In genomic region chr9:50750706-50751105, GRCm38 (mm10) we compare ENCODE assay signal across 23 mouse cellular contexts. TPM values are rescaled to one million over a fixed set of nuclear protein-coding genes. Genes with fewer than 3 reads are reported as not detected.
DNase-seq lines count a peak whose midpoint lies in the region; ATAC-seq and TF ChIP-seq lines count a peak whose summit lies in the region.
"Had no signal": no experiment of that assay in that cellular context is flagged by ENCODE, and none has a peak within 500 bp of the region (broad histone marks: within the 10 kb centered on the region; RNA-seq: fewer than 3 reads in every experiment).

No protein-coding gene starts in this region.

- H3K4me3 ChIP-seq in layer of hippocampus, adult 2 months, result no peak overlapping the region
- H3K4me3 ChIP-seq in limb, embryonic 10.5 days, result no peak overlapping the region
- no peak overlapping the region for H3K4me3 ChIP-seq in stomach, postnatal 0 days (ENCODE audit: low read depth, low read length)
- H3K4me3 ChIP-seq: erythroblast, embryonic 14.5 days; forebrain, embryonic 13.5 days; hindbrain, embryonic 10.5 days; midbrain, embryonic 15.5 days had no signal

- DNase-seq in heart, adult 11 months, result peak; percentile 88
- DNase-seq in heart, adult 18-20 months, result no peak
- DNase-seq in layer of hippocampus, adult 2 months (ENCODE audit: low spot score in 2 of 2), result no peak
- DNase-seq in layer of hippocampus, postnatal 10 days (ENCODE audit: low spot score in 2 of 2), result no peak
- DNase-seq in Muller cell, postnatal 12 days (ENCODE audit: inconsistent ontology term), result peak; percentile 76
- DNase-seq in limb, embryonic 10.5 days (ENCODE audit: low spot score), result no peak
- DNase-seq in embryo, embryonic 10.5 days (ENCODE audit: low spot score), result no peak
- no peak for DNase-seq in stomach, postnatal 0 days (ENCODE audit: low spot score)
- DNase-seq: cerebellum, adult 8-10 months; kidney, adult 11 months; kidney, postnatal 10 days; right cerebral cortex, postnatal 14 days; thymus, adult 18-20 months; thymus, postnatal 4 days had no signal

- H3K9me3 ChIP-seq in limb, embryonic 10.5 days (replicated peaks), result no peaks in the 10 kb centered on the region
- no peaks in the 10 kb centered on the region for H3K9me3 ChIP-seq in stomach, postnatal 0 days (ENCODE audit: control insufficient read depth, low read length)
- H3K9me3 ChIP-seq: forebrain, embryonic 13.5 days; hindbrain, embryonic 10.5 days; lung, embryonic 15.5 days; midbrain, embryonic 15.5 days had no signal

- TF ChIP-seq CTCF in layer of hippocampus, adult 2 months (conservative IDR thresholded peaks at IDR 0.05), result no peak
- no peak for TF ChIP-seq CTCF in stomach, postnatal 0 days (IDR thresholded peaks at IDR 0.05; ENCODE audit: low read depth)

- peaks cover 23% of the 10 kb centered on the region for H3K4me1 ChIP-seq in limb, embryonic 10.5 days
- H3K4me1 ChIP-seq in stomach, postnatal 0 days (replicated peaks; ENCODE audit: control insufficient read depth, insufficient read depth), result peaks cover 2% of the 10 kb centered on the region; the same call in 1 of the 2 replicates

- peak overlapping the region; percentile 90 for H3K27ac ChIP-seq in layer of hippocampus, adult 2 months
- peak overlapping the region; percentile 23; the same call in 1 of the 2 replicates for H3K27ac ChIP-seq in limb, embryonic 10.5 days
- H3K27ac ChIP-seq in stomach, postnatal 0 days (replicated peaks), result no peak overlapping the region
- H3K27ac ChIP-seq: forebrain, embryonic 13.5 days; hindbrain, embryonic 10.5 days; hindbrain, postnatal 0 days; midbrain, embryonic 15.5 days had no signal

- H3K27me3 ChIP-seq in limb, embryonic 10.5 days (ENCODE audit: low read depth, poor library complexity, severe bottlenecking), result peaks cover 48% of the 10 kb centered on the region
- no peaks in the 10 kb centered on the region for H3K27me3 ChIP-seq in stomach, postnatal 0 days (ENCODE audit: control insufficient read depth, insufficient read depth, low read length)
- H3K27me3 ChIP-seq: lung, embryonic 15.5 days; midbrain, embryonic 15.5 days had no signal

- WGBS in limb, embryonic 10.5 days, result 82% methylated on average over 6 of the region's 6 CpGs
- 60% methylated on average over 6 of the region's 6 CpGs for WGBS in stomach, postnatal 0 days

- ATAC-seq in stomach, postnatal 0 days (ENCODE audit: low FRiP score, low TSS enrichment), result no peak
- ATAC-seq: forebrain, embryonic 13.5 days; hindbrain, postnatal 0 days; midbrain, embryonic 15.5 days had no signal

- TF ChIP-seq EP300 in stomach, postnatal 0 days (optimal IDR thresholded peaks at IDR 0.05), result no peak

- no peak overlapping the region for H3K9ac ChIP-seq in stomach, postnatal 0 days (ENCODE audit: low read length)
- H3K9ac ChIP-seq: forebrain, embryonic 13.5 days; lung, embryonic 15.5 days; midbrain, embryonic 15.5 days had no signal

- no peaks in the 10 kb centered on the region for H3K36me3 ChIP-seq in limb, embryonic 10.5 days
- H3K36me3 ChIP-seq in stomach, postnatal 0 days (ENCODE audit: control insufficient read depth, insufficient read depth, low read length), result no peaks in the 10 kb centered on the region
- H3K36me3 ChIP-seq: hindbrain, embryonic 10.5 days; lung, embryonic 15.5 days; midbrain, embryonic 15.5 days had no signal

- H3K4me2 ChIP-seq in stomach, postnatal 0 days (replicated peaks; ENCODE audit: low read depth), result no peak overlapping the region
- H3K4me2 ChIP-seq: forebrain, embryonic 13.5 days; midbrain, embryonic 15.5 days had no signal

RNA-seq across cellular contexts. Expression of gene Cryab, which starts 0.4 kb away (rescaled TPM):
- total RNA-seq in heart, adult 18-20 months (2021), result 1,000 to 10,000 TPM; 3,376 to 3,486 TPM
- 100 to 1,000 TPM; 117 to 119 TPM for total RNA-seq in layer of hippocampus, adult 2 months (2021)
- 10 to 100 TPM; 43.1 to 44.7 TPM for total RNA-seq in layer of hippocampus, postnatal 10 days (2021)
- polyA plus RNA-seq in limb, embryonic 10.5 days (2016; fragmentation: Nextera tagmentation; extraction: Ambion mirVana), result 2.4 and 3.1 TPM in 2 replicates
- 147 and 174 TPM in 2 replicates for polyA plus RNA-seq in stomach, postnatal 0 days (2015; fragmentation: Nextera tagmentation; extraction: Ambion mirVana)
- total RNA-seq: CH12.LX; megakaryocyte-erythroid progenitor cell, adult 5-6 weeks; neutrophil, adult 5-6 weeks had no signal
- polyA plus RNA-seq: erythroblast, embryonic 14.5 days had no signal

RNA-seq across cellular contexts. Expression of gene Hspb2, which starts 1.4 kb away (rescaled TPM):
- 100 to 1,000 TPM; 136 to 143 TPM for total RNA-seq in heart, adult 18-20 months (2021)
- under 1 TPM; 0.51 to 0.79 TPM for total RNA-seq in layer of hippocampus, adult 2 months (2021)
- 1 to 10 TPM in 1 of 2 experiments, under 1 TPM in 1; 0.85 to 1.1 TPM for total RNA-seq in layer of hippocampus, postnatal 10 days (2021)
- not detected in 2 replicates for polyA plus RNA-seq in limb, embryonic 10.5 days (2016; fragmentation: Nextera tagmentation; extraction: Ambion mirVana)
- 21.6 and 23.4 TPM in 2 replicates for polyA plus RNA-seq in stomach, postnatal 0 days (2015; fragmentation: Nextera tagmentation; extraction: Ambion mirVana)
- total RNA-seq: CH12.LX; megakaryocyte-erythroid progenitor cell, adult 5-6 weeks; neutrophil, adult 5-6 weeks had no signal
- polyA plus RNA-seq: erythroblast, embryonic 14.5 days; forebrain, embryonic 13.5 days had no signal

RNA-seq across cellular contexts. Expression of gene 2310030G06Rik, which starts 4.4 kb away (rescaled TPM):
- 1 to 10 TPM; 2.2 to 2.6 TPM for total RNA-seq in heart, adult 18-20 months (2021)
- 1 to 10 TPM in 1 of 2 experiments, under 1 TPM in 1; 0.87 to 1.9 TPM for total RNA-seq in layer of hippocampus, adult 2 months (2021)
- 1 to 10 TPM; 1.3 to 1.8 TPM for total RNA-seq in layer of hippocampus, postnatal 10 days (2021)
- 2.6 and 2.8 TPM in 2 replicates for polyA plus RNA-seq in limb, embryonic 10.5 days (2016; fragmentation: Nextera tagmentation; extraction: Ambion mirVana)
- 22.3 and 22.4 TPM in 2 replicates for polyA plus RNA-seq in stomach, postnatal 0 days (2015; fragmentation: Nextera tagmentation; extraction: Ambion mirVana)
- total RNA-seq: CH12.LX; megakaryocyte-erythroid progenitor cell, adult 5-6 weeks; neutrophil, adult 5-6 weeks had no signal
- polyA plus RNA-seq: erythroblast, embryonic 14.5 days had no signal

RNA-seq across cellular contexts. Expression of gene Dixdc1, which starts 11.4 kb away (rescaled TPM):
- total RNA-seq in heart, adult 18-20 months (2021), result 1 to 10 TPM; 3.0 to 4.1 TPM
- 10 to 100 TPM; 80.1 to 87.4 TPM for total RNA-seq in layer of hippocampus, adult 2 months (2021)
- total RNA-seq in layer of hippocampus, postnatal 10 days (2021), result 10 to 100 TPM; 65.0 to 66.6 TPM
- 33.8 and 36.8 TPM in 2 replicates for polyA plus RNA-seq in limb, embryonic 10.5 days (2016; fragmentation: Nextera tagmentation; extraction: Ambion mirVana)
- polyA plus RNA-seq in stomach, postnatal 0 days (2015; fragmentation: Nextera tagmentation; extraction: Ambion mirVana), result 6.6 and 6.9 TPM in 2 replicates
- total RNA-seq: megakaryocyte-erythroid progenitor cell, adult 5-6 weeks; neutrophil, adult 5-6 weeks had no signal
- polyA plus RNA-seq: erythroblast, embryonic 14.5 days had no signal

RNA-seq across cellular contexts. Expression of gene Fdxacb1, which starts 17.3 kb away (rescaled TPM):
- total RNA-seq in heart, adult 18-20 months (2021), result 1 to 10 TPM; 4.1 to 5.8 TPM
- 1 to 10 TPM; 5.5 to 6.3 TPM for total RNA-seq in layer of hippocampus, adult 2 months (2021)
- total RNA-seq in layer of hippocampus, postnatal 10 days (2021), result 1 to 10 TPM; 5.5 to 6.2 TPM
- 12.6 and 14.0 TPM in 2 replicates for polyA plus RNA-seq in limb, embryonic 10.5 days (2016; fragmentation: Nextera tagmentation; extraction: Ambion mirVana)
- polyA plus RNA-seq in stomach, postnatal 0 days (2015; fragmentation: Nextera tagmentation; extraction: Ambion mirVana), result 7.2 and 8.3 TPM in 2 replicates

Comparison
In these comparisons a context has a peak if more than half of its experiments do, and no peak if none do; other contexts are left out.
1. DNase-seq: peak in heart, adult 11 months (single experiment) and Muller cell, postnatal 12 days (single experiment); none in heart, adult 18-20 months (0 of 2), layer of hippocampus, adult 2 months (0 of 2), layer of hippocampus, postnatal 10 days (0 of 2), limb, embryonic 10.5 days (single experiment), embryo, embryonic 10.5 days (single experiment) and stomach, postnatal 0 days (single experiment).
2. RNA of gene Cryab, which starts 0.4 kb away (total RNA-seq): 3,376 to 3,486 TPM in heart, adult 18-20 months; 117 to 119 TPM in layer of hippocampus, adult 2 months and 43.1 to 44.7 TPM in layer of hippocampus, postnatal 10 days; every median in the first group is over 10 times any median in the second.
3. RNA of gene Hspb2, which starts 1.4 kb away (total RNA-seq): 136 to 143 TPM in heart, adult 18-20 months; 0.85 to 1.1 TPM in layer of hippocampus, postnatal 10 days and 0.51 to 0.79 TPM in layer of hippocampus, adult 2 months; every median in the first group is over 10 times any median in the second.